Mouse (Mus musculus): ENCODE measurements around the gene Kras.

DNA sequence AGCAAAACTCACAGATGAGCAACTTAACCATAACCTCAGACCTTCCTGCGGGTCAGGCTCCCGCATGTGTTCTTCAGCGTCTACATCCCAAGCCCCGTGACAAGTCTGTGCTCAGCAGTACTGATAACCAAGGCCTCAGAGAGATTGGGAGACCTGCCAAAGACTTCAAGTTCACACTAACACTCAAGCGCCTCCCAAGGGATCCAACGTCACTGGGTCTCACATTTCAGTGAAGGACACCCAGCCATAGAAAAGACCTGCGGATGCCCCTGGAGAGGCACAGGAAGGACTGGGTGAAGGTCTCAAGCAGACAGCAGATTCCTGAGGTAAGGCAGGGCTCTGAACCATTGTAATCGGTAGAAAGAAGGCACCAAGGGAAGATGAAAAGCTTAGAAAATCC, 68.0 kb downstream of the Kras start:
- TF ChIP-seq GATA1 (IDR thresholded peaks at IDR 0.05; ENCODE audit: borderline replicate concordance, low read length) (no peak), FLI1 (IDR thresholded peaks at IDR 0.05; ENCODE audit: low read length) (no peak)

Data from megakaryocyte, embryonic 14.5 days (primary cell).